Mouse (Mus musculus) cerebellum, adult 2 months (tissue): Measurements from ENCODE around the gene Gpatch2. TPM values are rescaled to one million over a fixed set of nuclear protein-coding genes. Genes with fewer than 3 reads are reported as not detected.

Source experiments
- DNase-seq, 2 experiments: peaks; one replicate each; pipeline ENCODE4 v3.0.0; 2021
- H3K27ac ChIP-seq: fragments of 200-500 bp; 2 replicates; pipeline ENCODE4 v1.5.1; 2012; ENCODE audit warnings: low read length, control low read depth, inconsistent platforms; ENCODE audit not compliant: insufficient read depth
- H3K27me3 ChIP-seq: fragments of 200-500 bp; 2 replicates; pipeline ENCODE4 v1.6.1; 2012; ENCODE audit warnings: inconsistent platforms, mild to moderate bottlenecking, low read length, moderate library complexity; ENCODE audit not compliant: control insufficient read depth, insufficient read depth
- H3K4me1 ChIP-seq: fragments of 200-500 bp; 2 replicates; pipeline ENCODE4 v1.6.1; 2011; ENCODE audit warnings: low read length; ENCODE audit not compliant: control insufficient read depth, insufficient read depth
- H3K4me3 ChIP-seq: fragments of 200-500 bp; replicated peaks from 2 replicates; pipeline ENCODE3; 2011; ENCODE audit warnings: mild to moderate bottlenecking, low read depth, low read length, control low read depth; ENCODE audit not compliant: insufficient read depth
- CTCF ChIP-seq: fragments of 200-500 bp; IDR thresholded peaks from 2 replicates; pipeline ENCODE4 v1.5.1; 2011; ENCODE audit warnings: low read depth, mild to moderate bottlenecking, control low read depth, low read length, moderate library complexity, borderline replicate concordance; ENCODE audit not compliant: insufficient read depth
- POLR2A ChIP-seq: fragments of 200-500 bp; IDR thresholded peaks from 2 replicates; pipeline ENCODE4 v1.6.1; 2011; ENCODE audit warnings: low read length, control low read depth, borderline replicate concordance; ENCODE audit not compliant: insufficient read depth
- WGBS: fragments of 180-500 bp; shearing (Covaris S2); methylation state at CpG from one replicate; pipeline ENCODE4 v1.1.7; 2018; 5-methylcytosine and 5-hydroxymethylcytosine counted together
- polyA plus RNA-seq: library from polyadenylated mRNA; depleted of rRNA; stranded (reverse); fragments of >200 nt; gene quantifications from 2 replicates; pipeline ENCODE4 v1.2.3, GENCODE M21; 2012

Gene Gpatch2
- polyA plus RNA-seq, 1 experiment, result 15.4 TPM

- Histone ChIP-seq H3K4me3 (no peak overlapping the region), H3K4me1 (no peaks in the 10 kb centered on the region), H3K27me3 (no peaks in the 10 kb centered on the region), H3K27ac (no peak overlapping the region)
- TF ChIP-seq POLR2A (no peak), CTCF (no peak)
- no peak for DNase-seq
Observed at GRCm38 (mm10) chr1:187314516-187314915, 99.2 kb downstream of the Gpatch2 start.

GRCm38 (mm10) chr1:187315821-187316220, 100.5 kb downstream of the Gpatch2 start:
- no peaks in the 10 kb centered on the region for H3K27me3 ChIP-seq
- DNase-seq, result no peak
- WGBS, result 95% methylated on average over 2 of the region's 2 CpGs
- no peak overlapping the region for H3K4me3 ChIP-seq
- H3K27ac ChIP-seq, result no peak overlapping the region
- TF ChIP-seq CTCF (no peak), POLR2A (no peak)
- no peaks in the 10 kb centered on the region for H3K4me1 ChIP-seq

GRCm38 (mm10) chr1:187316555-187316954, 101.2 kb downstream of the Gpatch2 start:
- no peak for DNase-seq
- 89% methylated on average over 8 of the region's 8 CpGs for WGBS
- Histone ChIP-seq H3K4me3 (no peak overlapping the region), H3K4me1 (no peaks in the 10 kb centered on the region), H3K27me3 (no peaks in the 10 kb centered on the region), H3K27ac (no peak overlapping the region)
- TF ChIP-seq CTCF (no peak), POLR2A (no peak)

- H3K4me3 ChIP-seq, result no peak overlapping the region
- no peak for DNase-seq
- TF ChIP-seq CTCF, result no peak
- no peak for TF ChIP-seq POLR2A
- 80% methylated on average over 3 of the region's 3 CpGs for WGBS
- no peak overlapping the region for H3K27ac ChIP-seq
- H3K4me1 ChIP-seq, result no peaks in the 10 kb centered on the region
- no peaks in the 10 kb centered on the region for H3K27me3 ChIP-seq
Observed at GRCm38 (mm10) chr1:187321814-187322213, 106.5 kb downstream of the Gpatch2 start.

GRCm38 (mm10) chr1:187322505-187323208, 107.3 kb downstream of the Gpatch2 start:
- 88% methylated on average over 8 of the region's 8 CpGs for WGBS
- TF ChIP-seq CTCF (no peak), POLR2A (no peak)
- Histone ChIP-seq H3K27ac (no peak overlapping the region), H3K4me3 (no peak overlapping the region), H3K27me3 (no peaks in the 10 kb centered on the region), H3K4me1 (no peaks in the 10 kb centered on the region)
- DNase-seq, result no peak

GRCm38 (mm10) chr1:187323209-187323589, 107.9 kb downstream of the Gpatch2 start:
- no peak for DNase-seq
- Histone ChIP-seq H3K27ac (no peak overlapping the region), H3K4me3 (no peak overlapping the region), H3K27me3 (no peaks in the 10 kb centered on the region), H3K4me1 (no peaks in the 10 kb centered on the region)
- no peak for TF ChIP-seq CTCF
- TF ChIP-seq POLR2A, result no peak
- WGBS, result 93% methylated on average over 1 of the region's 1 CpGs

GRCm38 (mm10) chr1:187342551-187342950, 127.2 kb downstream of the Gpatch2 start:
- H3K27me3 ChIP-seq, result no peaks in the 10 kb centered on the region
- DNase-seq, result no peak
- H3K4me1 ChIP-seq, result no peaks in the 10 kb centered on the region
- WGBS, result 52% methylated on average over 2 of the region's 2 CpGs
- TF ChIP-seq POLR2A, result no peak
- no peak for TF ChIP-seq CTCF
- no peak overlapping the region for H3K27ac ChIP-seq
- H3K4me3 ChIP-seq, result no peak overlapping the region

- H3K4me1 ChIP-seq, result no peaks in the 10 kb centered on the region
- no peak for DNase-seq
- H3K27me3 ChIP-seq, result no peaks in the 10 kb centered on the region
- 19% methylated on average over 5 of the region's 5 CpGs for WGBS
- TF ChIP-seq CTCF (no peak), POLR2A (no peak)
- H3K27ac ChIP-seq, result no peak overlapping the region
- H3K4me3 ChIP-seq, result no peak overlapping the region
Observed at GRCm38 (mm10) chr1:187345156-187345555, 129.8 kb downstream of the Gpatch2 start.

- Histone ChIP-seq H3K4me1 (no peaks in the 10 kb centered on the region), H3K4me3 (no peak overlapping the region), H3K27me3 (no peaks in the 10 kb centered on the region), H3K27ac (no peak overlapping the region)
- TF ChIP-seq CTCF (no peak), POLR2A (no peak)
- 87% methylated on average over 11 of the region's 11 CpGs for WGBS
- DNase-seq, result no peak
Observed at GRCm38 (mm10) chr1:187346923-187347322, 131.6 kb downstream of the Gpatch2 start.
